Mouse (Mus musculus) limb, embryonic 14.5 days (tissue): ENCODE results near the gene Lgi4. TPM values are rescaled to one million over a fixed set of nuclear protein-coding genes. Genes with fewer than 3 reads are reported as not detected.

Experiments used
- ATAC-seq: fragments of 200-750 bp; cut with Nextera tagmentation; 2 replicates; pipeline ENCODE4 v1.8.0; 2017; ENCODE audit warnings: low read depth, moderate number of reproducible peaks, moderate TSS enrichment; ENCODE audit not compliant: low FRiP score
- DNase-seq: peaks from one replicate; pipeline ENCODE4 v3.0.0-alpha.2; 2015; ENCODE audit warnings: low spot score
- H3K27ac ChIP-seq: fragments of 300-500 bp; sonication (generic); replicated peaks from 2 replicates; pipeline ENCODE4 v1.5.1; 2014; ENCODE audit warnings: low read depth, mild to moderate bottlenecking, low read length, moderate library complexity, mixed read lengths
- H3K27me3 ChIP-seq: fragments of 300-500 bp; sonication (generic); 2 replicates; pipeline ENCODE4 v1.6.1; 2014; ENCODE audit warnings: low read length, mixed read lengths; ENCODE audit not compliant: control insufficient read depth, insufficient read depth
- H3K36me3 ChIP-seq: fragments of 300-500 bp; sonication (generic); 2 replicates; pipeline ENCODE4 v1.6.1; 2014; ENCODE audit warnings: mild to moderate bottlenecking, low read length, moderate library complexity, mixed read lengths; ENCODE audit not compliant: control insufficient read depth, insufficient read depth
- H3K4me1 ChIP-seq: fragments of 300-500 bp; sonication (generic); 2 replicates; pipeline ENCODE4 v1.6.1; 2014; ENCODE audit warnings: antibody characterized with exemption, low read length, mixed read lengths; ENCODE audit not compliant: control insufficient read depth, insufficient read depth
- H3K4me2 ChIP-seq: fragments of 300-500 bp; sonication (generic); replicated peaks from 2 replicates; pipeline ENCODE4 v1.6.1; 2014; ENCODE audit warnings: low read depth, mild to moderate bottlenecking, low read length, moderate library complexity; ENCODE audit not compliant: severe bottlenecking
- H3K4me3 ChIP-seq: fragments of 300-500 bp; sonication (generic); replicated peaks from 2 replicates; pipeline ENCODE4 v1.5.1; 2014; ENCODE audit warnings: low read length
- H3K9ac ChIP-seq: fragments of 300-500 bp; sonication (generic); 2 replicates; pipeline ENCODE4 v1.6.1; 2014; ENCODE audit warnings: mild to moderate bottlenecking, low read depth, low read length, moderate library complexity; ENCODE audit not compliant: severe bottlenecking
- H3K9me3 ChIP-seq: fragments of 300-500 bp; sonication (generic); 2 replicates; pipeline ENCODE4 v1.6.1; 2016; ENCODE audit warnings: low read length; ENCODE audit not compliant: control insufficient read depth
- POLR2A ChIP-seq: fragments of 200-500 bp; IDR thresholded peaks from 2 replicates; pipeline ENCODE4 v1.8.0; 2012; ENCODE audit warnings: inconsistent platforms, mild to moderate bottlenecking, moderate library complexity, borderline replicate concordance; ENCODE audit not compliant: insufficient read depth, insufficient read length; ENCODE audit errors: extremely low read depth
- WGBS: fragments of 180-500 bp; shearing (Covaris S2); extraction: QIAGEN DNeasy Blood & Tissue Kit; methylation state at CpG from one replicate; pipeline ENCODE4 v1.1.7; 2014; 5-methylcytosine and 5-hydroxymethylcytosine counted together
- polyA plus RNA-seq, 2 experiments: library from polyadenylated mRNA; depleted of rRNA in 1 of 2; stranded (reverse) in 1 of 2; unstranded in 1 of 2; fragments of >200 nt; fragmentation: Nextera tagmentation in 1 of 2; extraction: Ambion mirVana in 1 of 2; gene quantifications; 2 replicates each; pipeline versions ENCODE4 v1.2.1 to v1.2.3; 2012 to 2014

Gene Lgi4
- polyA plus RNA-seq, 2 experiments, result 1.1 to 2.0 TPM

GRCm38 (mm10) chr7:31076492-31076891, 17.4 kb downstream of the Lgi4 start, which contains the start of gene Fxyd3:
Gene Fxyd3 (minus strand): TSS chr7:31076704.
- Histone ChIP-seq H3K4me1 (peaks cover 11% of the 10 kb centered on the region; the same call in 1 of the 2 replicates), H3K9ac (no peak within 1 kb of the TSS), H3K4me3 (no peak within 1 kb of the TSS; the same call in 1 of the 2 replicates), H3K36me3 (no peaks in the 10 kb centered on the region), H3K27ac (peak within 1 kb of the TSS; percentile 61), H3K9me3 (no peaks in the 10 kb centered on the region), H3K4me2 (0 out of 2 replicates have a peak within 1 kb of the TSS, but pooled peaks have one; percentile 19), H3K27me3 (no peaks in the 10 kb centered on the region)
- no peak for TF ChIP-seq POLR2A
- DNase-seq, result no peak
- ATAC-seq, result no peak
- WGBS, result 24% methylated on average over 5 of the region's 5 CpGs

- H3K4me1 ChIP-seq, result peaks cover 11% of the 10 kb centered on the region; the same call in 1 of the 2 replicates
- TF ChIP-seq POLR2A, result no peak
- H3K9ac ChIP-seq, result no peak overlapping the region
- ATAC-seq, result peak; percentile 56
- H3K9me3 ChIP-seq, result no peaks in the 10 kb centered on the region
- H3K27me3 ChIP-seq, result no peaks in the 10 kb centered on the region
- H3K4me3 ChIP-seq, result no peak overlapping the region
- H3K4me2 ChIP-seq, result no peak overlapping the region
- peak overlapping the region; percentile 61; the same call in 1 of the 2 replicates for H3K27ac ChIP-seq
- DNase-seq, result no peak
- 52% methylated on average over 6 of the region's 6 CpGs for WGBS
- H3K36me3 ChIP-seq, result no peaks in the 10 kb centered on the region
These were observed 18.3 kb downstream of the Lgi4 start for GRCm38 (mm10) chr7:31077470-31077869.

GRCm38 (mm10) chr7:31077885-31078445, 18.8 kb downstream of the Lgi4 start:
- no peaks in the 10 kb centered on the region for H3K27me3 ChIP-seq
- 30% methylated on average over 5 of the region's 5 CpGs for WGBS
- H3K9me3 ChIP-seq, result no peaks in the 10 kb centered on the region
- no peaks in the 10 kb centered on the region for H3K36me3 ChIP-seq
- no peak for TF ChIP-seq POLR2A
- no peak overlapping the region for H3K9ac ChIP-seq
- peak; percentile 34; the same call in 1 of the 2 replicates for ATAC-seq
- no peak overlapping the region; the same call in 1 of the 2 replicates for H3K27ac ChIP-seq
- no peak overlapping the region for H3K4me2 ChIP-seq
- peak; percentile 76 for DNase-seq
- peaks cover 11% of the 10 kb centered on the region; the same call in 1 of the 2 replicates for H3K4me1 ChIP-seq
- no peak overlapping the region for H3K4me3 ChIP-seq

DNA sequence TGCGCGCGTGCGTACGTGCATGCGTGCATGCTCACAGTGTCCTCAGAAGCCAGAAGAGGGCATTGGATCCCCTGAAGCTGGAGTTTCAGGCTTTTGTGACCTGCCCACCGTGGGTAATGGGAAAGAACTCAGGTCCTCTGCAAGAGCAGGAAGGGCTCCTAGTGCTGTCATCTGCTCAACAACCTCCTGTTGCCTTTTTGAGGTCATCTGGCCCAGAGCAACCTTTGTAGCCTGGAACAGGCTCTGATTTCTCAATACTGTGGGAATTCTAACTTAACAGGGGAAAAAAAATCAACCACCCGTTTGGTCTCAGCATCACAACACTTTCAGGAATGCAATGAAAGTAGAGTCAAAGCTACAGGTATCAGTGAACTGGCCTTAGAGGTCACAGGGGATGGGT, 20.5 kb downstream of the Lgi4 start:
- DNase-seq (no peak), ATAC-seq (no peak)
- WGBS, result 87% methylated on average over 8 of the region's 8 CpGs
- H3K4me3 ChIP-seq, result no peak overlapping the region
- no peaks in the 10 kb centered on the region for H3K27me3 ChIP-seq
- H3K9ac ChIP-seq, result no peak overlapping the region
- no peak overlapping the region for H3K4me2 ChIP-seq
- peaks cover 13% of the 10 kb centered on the region; the same call in 1 of the 2 replicates for H3K4me1 ChIP-seq
- no peaks in the 10 kb centered on the region for H3K9me3 ChIP-seq
- H3K27ac ChIP-seq, result no peak overlapping the region
- no peak for TF ChIP-seq POLR2A
- no peaks in the 10 kb centered on the region for H3K36me3 ChIP-seq

- Histone ChIP-seq H3K4me1 (peaks cover 13% of the 10 kb centered on the region; the same call in 1 of the 2 replicates), H3K9me3 (no peaks in the 10 kb centered on the region), H3K36me3 (no peaks in the 10 kb centered on the region), H3K4me2 (no peak overlapping the region), H3K4me3 (no peak overlapping the region), H3K27me3 (no peaks in the 10 kb centered on the region), H3K9ac (no peak overlapping the region), H3K27ac (no peak overlapping the region)
- no peak for DNase-seq
- ATAC-seq, result no peak
- 65% methylated on average over 3 of the region's 3 CpGs for WGBS
- no peak for TF ChIP-seq POLR2A
These were observed 21.5 kb downstream of the Lgi4 start for GRCm38 (mm10) chr7:31080611-31081010.
